Mouse (Mus musculus) induced T-regulatory cell, adult 2 months (primary cell): ENCODE data around the gene Cwc27.

Experiments
- DNase-seq: peaks from one replicate; pipeline ENCODE4 v3.0.0-alpha.2; 2012; ENCODE audit warnings: low read depth

The Cwc27 gene

DNA sequence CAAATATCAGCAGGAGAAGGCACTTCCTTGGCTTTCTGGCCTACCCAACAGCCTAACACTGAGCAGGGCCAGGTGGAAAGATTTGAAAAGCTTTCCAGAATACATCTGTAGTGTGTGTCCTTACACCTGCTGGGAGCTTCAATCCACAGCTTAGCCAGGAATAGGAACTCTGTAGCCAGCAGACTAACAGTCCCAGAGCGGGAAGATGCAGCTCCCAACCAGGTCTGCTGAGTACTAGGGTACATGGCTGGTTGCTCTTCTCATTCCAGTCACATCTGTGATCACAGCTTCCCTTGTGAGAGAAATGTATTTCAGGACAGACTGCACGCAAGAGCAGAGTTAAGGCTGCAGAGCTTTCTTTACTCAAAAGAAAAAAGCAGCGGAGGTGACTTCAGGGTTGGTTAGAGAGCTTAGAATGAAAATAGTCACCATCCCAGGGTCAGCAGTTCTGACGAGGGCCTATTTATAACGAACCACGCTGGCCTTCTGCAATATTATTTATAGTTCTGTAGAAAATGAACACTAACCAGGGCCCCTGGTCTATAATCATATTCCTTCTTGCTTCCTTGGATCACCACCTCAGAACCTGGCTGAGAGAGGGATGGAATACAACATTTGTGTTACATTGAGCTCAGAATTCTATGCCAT lies 171.0 kb downstream of the Cwc27 start:
- DNase-seq: no peak

DNA sequence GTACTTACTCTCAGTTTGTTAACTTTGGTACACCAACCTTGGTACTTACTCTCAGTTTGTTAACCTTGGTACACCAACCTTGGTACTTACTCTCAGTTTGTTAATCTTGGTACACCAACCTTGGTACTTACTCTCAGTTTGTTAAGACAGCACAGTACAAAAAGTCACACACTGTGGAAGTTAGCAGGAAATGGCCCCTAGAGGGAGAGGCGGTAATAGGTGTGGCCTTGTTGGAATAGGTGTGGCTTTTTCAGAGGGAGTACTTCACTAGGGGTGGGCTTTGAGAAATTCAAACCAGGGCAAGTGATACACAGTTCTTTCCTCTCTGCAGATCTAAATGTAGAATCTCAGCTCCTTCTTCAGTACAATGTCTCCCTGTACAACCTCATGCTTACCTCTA lies 172.8 kb downstream of the Cwc27 start:
- peak; percentile 45 for DNase-seq

DNA sequence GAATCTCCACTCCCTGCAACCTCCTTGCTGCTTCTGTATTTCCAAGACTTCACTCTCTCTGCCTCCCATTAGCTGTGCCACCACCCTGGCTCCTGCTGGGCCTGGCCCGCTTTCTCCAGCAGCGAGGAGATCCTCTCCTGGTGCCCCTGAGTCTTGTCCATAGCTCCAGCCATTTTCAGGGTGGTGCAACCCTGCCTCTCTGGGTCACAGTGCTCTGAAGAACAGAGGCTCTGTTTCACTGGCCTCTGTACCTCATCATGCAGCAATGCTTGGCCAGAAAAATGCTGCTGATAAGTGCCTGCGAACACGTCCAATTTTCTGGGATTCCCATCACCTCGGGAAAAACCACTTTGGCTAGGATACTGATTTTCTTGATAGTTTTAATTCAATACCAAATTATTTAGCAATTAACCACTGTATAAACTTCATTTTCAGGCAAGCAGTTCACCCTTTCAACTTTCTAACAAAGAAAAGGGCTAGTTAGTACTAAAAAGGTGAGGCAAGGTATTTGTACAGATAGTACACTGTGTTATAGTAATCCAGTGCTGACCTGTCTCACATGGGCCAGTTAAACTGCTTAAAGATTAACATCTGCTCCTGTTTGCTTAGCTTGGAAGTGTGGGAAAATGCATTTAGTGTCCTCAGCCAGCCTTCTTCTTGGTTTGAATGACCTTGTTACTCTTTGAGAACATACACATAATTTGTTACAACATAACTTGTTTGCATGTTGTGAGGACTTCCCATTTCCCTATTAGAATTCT lies 176.1 kb downstream of the Cwc27 start:
- DNase-seq: no peak

DNA sequence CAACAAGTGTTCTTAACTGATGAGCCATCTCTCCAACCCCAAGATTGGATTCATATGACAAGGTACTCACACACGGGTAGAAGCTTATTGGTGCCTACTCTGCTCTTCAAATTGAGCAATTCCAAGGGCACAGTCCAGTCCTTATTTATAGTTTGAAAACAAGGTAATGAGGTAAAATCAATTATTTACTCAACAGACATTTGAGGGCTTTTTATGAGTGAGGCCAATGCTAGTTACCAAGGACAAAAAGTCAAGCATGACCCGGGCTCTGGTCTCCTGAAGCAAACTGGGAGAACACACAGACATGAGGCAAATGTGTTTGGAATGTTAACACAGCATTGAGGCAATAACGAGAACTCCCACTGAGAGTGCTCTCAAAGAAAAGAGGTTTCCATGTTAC lies 178.0 kb downstream of the Cwc27 start:
- no peak for DNase-seq

DNA sequence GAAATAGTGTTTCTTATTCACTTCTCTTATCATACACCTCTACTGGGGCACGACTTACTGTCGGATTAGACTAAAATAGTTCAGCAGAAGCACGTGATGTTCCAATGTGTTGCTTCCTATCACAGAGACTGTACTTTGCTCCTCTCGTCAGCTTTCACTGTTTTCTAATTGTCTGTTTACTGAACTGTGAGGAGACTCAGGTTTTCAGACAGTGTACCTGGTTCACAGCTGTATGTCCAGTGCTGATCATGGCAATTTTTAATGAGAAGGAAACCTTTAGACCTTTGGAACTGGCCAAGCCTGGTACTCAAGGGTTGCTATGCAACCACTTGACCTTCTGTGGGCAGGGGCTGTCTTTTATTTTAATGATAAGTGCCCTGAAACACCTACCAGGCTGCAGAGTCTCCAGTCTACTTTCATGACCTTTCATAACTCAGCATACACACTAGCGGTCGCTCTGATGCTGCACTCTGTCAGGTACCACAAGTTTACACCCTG lies 180.9 kb downstream of the Cwc27 start:
- no peak for DNase-seq

DNA sequence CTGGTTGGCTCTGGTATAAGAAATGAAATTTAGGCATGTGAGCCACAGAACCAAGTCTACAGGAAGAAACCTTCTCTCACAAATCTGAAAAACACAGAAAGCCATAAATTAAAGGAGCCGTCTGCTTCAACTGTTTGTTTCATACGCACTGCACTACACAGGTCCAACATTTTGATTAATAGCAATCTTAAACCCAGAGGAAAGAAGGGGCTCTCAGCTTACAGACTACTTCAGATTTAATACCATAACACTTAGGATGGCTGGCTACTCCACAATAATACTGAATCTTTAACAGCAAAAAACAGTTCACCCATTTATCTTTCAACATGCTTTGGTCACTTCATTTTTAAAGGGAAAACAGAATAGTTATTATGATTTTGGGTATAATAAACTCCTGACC lies 182.2 kb downstream of the Cwc27 start:
- DNase-seq: no peak

DNA sequence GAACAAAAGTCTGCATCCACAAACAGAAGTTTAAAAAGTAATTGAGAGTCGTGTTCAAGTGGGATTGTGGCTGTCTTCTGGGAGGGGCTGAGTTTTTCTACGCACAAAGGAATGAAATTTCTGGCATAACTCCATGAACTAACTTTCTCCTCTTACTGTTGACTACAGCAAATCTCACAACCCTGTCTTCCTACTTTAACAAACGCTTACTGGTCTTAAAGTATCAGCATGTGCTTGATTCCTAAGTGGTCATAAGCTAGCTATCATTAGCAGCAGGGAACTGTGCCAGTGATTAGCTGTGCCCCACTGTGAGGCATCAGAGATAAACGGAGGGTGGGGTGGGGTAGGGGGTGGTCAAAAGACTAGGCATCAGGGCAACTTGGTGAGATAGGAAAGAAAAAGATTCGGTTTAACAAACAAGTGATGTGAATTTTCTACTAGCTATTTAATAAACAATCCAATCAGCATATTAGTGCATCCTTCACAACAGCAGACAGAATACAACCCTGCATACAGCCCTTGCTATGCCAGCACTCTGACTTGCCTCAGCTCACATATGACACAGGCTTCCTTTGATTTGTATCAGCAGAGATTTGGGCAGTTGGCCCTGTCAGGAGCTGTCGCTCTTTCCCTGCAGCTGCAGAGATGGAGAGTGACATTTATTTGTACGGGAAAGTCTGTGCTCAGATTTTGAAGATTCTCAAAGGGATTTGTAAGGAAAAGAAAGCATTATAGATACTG lies 184.3 kb downstream of the Cwc27 start:
- DNase-seq: no peak

DNA sequence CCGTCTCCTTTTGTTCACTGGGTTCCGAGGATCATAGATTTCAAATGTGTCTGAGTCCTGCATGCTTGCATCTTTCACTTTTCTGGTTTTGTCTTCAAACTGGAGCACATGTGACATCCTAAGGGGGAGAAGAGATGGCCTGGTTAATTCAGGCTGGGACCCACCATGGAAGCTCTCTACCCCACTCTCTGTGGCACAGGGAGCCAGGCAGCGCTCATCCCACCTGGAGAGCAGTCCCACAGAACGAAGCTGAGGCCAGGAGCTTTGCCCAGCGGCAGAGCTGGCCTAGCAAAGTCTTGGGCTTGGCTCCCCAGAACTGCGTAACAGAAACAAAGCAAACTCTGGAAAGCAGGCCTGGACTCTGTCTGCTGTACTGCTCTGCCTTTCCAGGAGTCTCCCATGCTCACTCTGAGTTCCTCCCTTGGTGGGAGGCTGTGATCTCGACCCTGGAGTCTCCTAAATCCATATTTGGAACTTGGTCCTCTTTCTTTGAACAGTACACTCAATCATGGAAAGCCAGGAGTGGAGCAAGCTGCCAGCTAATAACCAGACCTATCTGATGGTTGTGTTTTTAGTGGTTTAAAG lies 185.2 kb downstream of the Cwc27 start:
- DNase-seq: no peak

DNA sequence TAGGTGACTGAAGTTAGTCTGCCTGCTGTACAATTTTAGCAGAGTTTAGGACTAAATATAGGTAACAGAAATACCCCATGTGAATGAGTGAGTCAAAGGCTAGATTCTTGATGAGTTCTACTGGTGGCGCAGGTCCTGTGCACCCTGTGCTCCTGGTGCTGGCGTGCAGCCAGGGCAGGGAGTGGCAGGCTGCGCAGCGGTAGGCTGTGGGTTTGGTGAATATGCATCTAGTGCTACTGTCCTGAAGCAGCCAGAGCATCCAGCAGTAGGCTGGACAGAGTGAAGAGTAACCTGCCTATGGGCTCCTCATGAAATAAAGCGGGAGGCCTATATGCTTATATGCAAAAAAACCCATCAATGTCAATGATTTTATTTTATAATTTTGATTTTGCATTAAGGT lies 186.1 kb downstream of the Cwc27 start:
- no peak for DNase-seq

DNA sequence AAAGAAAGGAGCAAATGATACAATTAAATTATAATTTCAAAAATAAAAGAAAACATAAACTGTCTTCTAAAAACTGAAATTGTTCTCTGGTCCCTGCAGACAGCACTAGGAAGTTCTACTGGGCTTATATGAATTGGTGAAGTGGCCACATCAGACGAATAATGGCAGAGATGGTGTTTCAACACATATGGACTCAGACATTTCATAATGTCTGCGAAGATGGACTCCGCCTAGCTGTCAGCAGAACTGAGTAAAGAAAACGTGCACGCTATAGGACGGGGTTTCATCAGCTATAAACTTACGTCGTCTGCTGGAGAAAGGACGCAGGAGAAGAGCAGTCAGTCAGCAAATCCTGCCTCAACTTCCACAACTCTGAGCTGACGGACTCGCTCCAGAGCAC lies 187.3 kb downstream of the Cwc27 start:
- no peak for DNase-seq

DNA sequence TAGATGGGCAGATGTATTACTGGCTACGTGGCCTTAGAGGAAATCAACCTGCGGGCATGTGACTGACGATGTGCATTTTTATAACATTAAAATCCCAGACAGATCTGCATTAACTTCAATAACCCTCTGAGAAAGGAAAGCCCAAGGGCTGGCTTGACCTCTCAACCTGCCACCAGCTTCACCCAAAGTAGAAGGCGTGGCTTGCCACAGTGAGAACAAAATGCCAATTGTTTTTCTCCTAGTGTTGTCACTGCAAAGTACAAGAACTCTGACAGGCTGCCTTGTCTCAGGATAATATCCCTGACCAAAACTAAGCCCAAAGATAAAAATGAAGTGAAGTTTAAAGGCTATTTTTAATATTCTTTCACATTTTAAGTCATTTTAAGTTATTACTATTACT lies 188.9 kb downstream of the Cwc27 start:
- no peak for DNase-seq

DNA sequence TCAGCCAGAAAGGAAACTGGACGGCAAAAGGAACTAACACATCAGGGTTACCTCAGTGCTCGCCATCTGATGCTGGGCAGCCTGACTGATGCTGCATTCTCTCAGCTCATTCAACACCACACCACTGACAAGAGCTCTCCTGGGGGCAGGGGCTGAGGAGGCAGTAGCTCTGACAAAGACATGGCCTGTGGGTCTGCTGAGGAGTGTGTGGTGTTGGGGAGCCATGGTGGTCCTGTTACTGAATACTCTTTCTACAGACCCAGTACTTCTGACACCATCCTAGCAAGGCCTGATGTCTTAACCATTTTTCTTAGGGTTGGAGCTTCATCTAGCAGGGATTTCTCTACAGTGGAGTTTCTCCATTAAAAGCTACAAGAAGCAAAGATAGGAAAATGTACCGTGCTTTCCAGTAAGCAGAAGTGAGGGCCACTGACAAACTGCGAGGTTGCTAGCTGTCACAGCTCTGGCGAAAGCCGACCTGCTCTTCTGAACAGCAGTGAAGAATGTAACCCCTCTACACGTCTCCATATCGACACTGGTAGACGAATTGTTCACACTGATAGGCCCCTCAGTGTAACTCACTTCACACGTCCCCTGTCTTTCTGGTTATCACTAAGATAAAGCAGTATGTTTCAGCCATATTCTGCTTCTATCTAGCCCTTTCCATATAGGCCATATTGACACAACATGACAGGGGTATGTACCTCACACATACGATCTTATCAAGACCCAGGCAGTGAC lies 189.6 kb downstream of the Cwc27 start:
- peak; percentile 32 for DNase-seq

DNA sequence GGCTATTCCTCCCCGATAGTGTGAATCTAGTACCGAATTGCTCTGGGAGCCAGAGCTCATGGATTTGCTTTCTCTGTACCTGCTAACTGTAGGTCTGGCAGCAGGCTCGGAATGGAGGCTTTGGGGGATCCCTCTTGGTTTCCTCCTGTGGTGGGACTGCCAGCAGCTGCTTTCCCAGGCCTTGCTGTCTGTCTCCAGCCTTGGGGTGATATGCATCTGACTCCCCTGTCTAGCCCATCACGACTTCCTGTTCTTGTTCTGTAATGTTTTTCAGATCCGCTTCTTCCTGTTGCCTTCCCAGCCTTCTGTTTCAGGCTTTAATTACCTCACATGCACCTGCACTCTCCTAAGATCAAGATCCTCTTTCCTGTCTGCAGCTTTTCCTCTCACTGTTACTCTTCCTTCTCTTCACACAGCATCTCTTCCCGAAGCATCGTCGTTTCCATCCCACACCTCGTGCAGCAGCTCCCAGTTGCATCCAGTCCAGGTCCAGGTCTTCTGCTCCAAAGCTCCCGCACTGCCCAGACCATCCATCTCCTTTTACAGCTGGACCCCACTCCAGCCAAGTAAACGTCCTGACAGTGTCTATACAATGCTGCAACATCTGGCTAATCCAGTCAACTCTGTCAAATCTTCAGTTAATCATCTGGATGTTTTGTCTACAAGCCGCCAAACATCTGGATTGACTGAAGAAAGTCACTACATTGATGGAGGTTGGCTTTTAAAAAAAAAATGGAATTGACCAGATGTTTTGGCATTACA lies 193.6 kb downstream of the Cwc27 start:
- DNase-seq: peak; percentile 75

DNA sequence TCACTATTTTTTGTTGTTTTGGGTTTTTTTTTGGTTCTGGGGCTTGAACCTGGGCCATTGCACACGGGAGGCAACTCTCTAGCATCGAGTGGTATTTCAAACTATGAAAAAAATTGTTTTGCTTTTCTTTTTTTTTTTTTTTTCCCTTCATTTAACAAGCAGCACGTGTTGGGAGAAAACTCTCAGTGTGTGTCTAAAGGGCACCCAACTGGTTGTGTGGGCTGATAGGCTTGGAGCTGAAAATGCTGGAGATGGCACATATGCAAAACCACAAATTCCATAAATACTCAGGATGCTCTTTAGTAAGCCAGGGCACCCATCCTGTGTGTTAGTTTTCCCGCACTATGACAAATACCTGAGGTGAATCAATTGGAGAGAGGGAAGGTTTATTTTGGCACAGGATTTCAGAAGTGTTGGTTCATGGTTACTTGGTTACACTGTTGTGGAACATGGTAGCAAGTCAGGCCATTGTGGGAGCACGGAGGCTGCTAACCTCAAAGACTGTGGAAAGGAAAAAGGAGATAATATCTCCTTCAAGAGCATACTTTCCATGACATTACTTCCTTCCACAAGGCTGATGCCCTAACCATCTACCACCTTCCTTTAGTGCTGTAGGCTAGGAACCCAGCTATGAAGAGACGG lies 194.7 kb downstream of the Cwc27 start:
- DNase-seq: peak; percentile 82

DNA sequence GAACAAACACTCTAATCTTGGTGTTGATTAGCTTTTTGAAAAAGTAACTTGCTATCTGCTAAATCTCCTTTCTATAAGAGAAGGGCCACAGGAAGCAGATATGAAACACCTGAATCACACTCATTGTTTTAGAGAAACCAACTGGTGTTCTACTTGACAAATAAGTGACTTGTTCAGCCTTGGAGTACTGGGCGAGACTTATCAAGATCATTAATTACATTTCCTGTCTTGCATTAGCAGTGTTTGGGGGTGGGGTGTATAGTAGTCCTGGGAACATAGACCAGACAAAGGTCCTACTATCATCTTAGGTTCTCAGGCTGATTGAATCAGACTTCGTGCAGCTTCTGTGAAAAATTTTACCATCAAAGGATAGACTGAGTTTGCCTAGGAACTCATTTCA lies 196.5 kb downstream of the Cwc27 start:
- DNase-seq: no peak

DNA sequence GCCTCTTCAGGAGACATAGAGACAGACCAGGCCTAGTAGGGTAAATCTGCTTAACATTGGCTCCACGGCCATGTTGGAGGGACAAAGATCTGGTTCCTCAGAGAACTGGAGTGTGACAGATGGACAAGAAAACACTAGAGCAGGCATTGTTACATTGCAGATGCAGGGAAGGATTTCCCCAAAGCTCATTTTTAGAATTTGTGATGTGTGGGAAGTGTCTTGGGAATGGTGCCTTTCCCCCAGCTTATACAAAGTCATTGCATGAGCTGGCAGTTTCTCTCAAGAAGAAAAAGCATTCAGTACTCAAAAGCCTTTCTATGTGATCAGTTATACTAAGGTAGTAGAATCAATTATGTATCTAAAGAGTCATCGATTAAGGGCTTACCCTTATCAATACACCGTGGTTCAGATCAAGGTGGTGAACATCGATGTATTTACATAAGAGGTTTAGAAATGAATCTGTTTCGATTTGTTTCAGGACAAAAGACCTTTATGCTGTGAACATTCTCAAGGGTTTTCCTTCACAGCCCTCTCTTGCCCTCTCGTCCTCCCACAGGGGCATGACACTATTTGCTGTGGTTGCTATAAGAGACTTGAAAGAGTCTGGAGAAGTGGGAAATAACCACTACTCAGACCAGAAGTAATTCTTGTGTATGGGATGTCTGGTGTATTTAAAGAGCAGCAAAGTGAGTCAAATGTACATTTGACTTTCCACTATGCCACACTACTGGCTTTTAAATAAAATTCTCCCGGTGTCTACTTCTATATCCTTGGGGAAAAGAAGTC lies 197.2 kb downstream of the Cwc27 start:
- peak; percentile 72 for DNase-seq

DNA sequence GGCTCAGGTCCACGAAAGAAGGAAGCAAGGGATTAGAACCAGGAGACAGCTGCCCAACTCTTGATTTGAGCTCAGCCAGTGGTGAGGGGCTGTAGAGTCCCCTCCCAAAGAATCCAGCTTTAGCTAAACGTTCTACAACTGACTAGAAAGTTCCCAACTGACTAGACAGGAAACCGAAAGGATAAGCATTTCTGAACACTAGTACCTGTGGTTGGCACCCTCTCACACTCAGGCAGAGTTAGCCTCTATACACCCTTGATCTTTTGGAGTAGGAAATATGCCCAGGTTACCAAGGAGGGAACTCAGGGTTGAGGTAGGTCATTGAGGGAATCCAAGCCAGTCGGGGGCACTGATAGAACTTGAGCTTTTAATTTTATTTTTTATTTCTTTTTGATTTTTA lies 199.7 kb downstream of the Cwc27 start:
- peak; percentile 60 for DNase-seq

DNA sequence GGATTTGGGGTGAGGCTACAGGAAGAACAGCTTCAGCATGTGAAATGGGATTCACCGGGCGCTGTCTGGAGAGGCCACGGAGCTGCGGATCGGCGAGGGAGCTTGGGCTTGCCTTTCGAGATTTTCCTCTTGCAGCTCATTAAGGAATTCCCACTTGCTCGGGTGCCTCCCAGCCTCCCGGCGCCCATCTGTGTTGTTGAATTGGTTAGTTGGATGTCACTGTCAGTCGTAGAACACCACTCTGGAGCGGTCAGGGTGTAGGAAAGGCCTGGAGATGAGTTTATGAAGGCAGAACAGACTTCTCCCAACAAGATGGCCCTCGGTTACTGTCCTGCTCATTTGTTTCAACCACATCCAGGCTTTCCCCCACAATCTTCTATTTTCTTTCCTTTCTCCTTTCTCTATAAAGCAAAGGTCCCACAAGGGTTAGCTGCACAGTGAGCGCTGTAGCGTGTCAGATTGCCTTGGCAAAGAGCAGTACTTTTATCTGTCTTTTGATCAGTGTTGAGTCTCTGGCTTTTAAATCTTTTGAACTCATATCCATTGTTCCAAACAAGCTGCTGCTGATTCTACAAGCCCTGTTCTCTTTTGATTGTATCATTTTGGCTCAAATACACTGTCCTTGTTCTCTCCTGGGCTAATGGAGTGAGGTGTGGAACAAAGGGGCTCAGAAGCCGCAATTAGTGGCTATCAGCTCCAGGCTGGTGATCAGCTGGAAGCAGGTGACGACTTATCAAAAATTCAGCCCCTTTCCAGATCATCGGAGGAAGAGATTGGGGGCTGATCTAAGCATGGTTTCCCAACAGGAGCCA lies 200.7 kb downstream of the Cwc27 start:
- peak; percentile 32 for DNase-seq

DNA sequence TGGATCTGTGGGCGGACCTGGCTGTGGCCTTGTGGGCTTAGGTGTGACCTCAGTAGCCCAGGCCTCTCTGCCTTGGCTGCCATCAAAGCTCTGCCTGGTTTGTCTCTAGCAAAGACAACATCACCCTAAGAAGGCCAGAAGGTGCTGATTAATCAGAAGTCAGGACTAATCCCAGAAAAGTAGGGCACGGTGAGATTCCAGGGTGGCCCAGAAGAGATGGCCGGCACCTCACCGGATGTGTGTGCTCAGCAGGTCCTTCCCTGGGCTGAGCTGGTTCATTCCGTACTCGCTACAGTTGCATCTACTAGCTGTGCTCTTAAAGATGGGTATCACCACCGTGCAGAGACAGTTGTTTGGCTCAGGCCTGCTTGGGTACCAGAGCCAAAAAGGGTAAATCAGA lies 201.8 kb downstream of the Cwc27 start:
- DNase-seq: no peak
